Mouse (Mus musculus) cerebellum, adult 18-20 months (tissue): ENCODE data around the gene Adamts5.

Experiments used
- DNase-seq, 2 experiments: peaks; one replicate each; pipeline ENCODE4 v3.0.0; 2021

Adamts5 gene

GRCm38 (mm10) chr16:85819808-85820458, 81.7 kb downstream of the Adamts5 start:
- DNase-seq = no peak

DNA sequence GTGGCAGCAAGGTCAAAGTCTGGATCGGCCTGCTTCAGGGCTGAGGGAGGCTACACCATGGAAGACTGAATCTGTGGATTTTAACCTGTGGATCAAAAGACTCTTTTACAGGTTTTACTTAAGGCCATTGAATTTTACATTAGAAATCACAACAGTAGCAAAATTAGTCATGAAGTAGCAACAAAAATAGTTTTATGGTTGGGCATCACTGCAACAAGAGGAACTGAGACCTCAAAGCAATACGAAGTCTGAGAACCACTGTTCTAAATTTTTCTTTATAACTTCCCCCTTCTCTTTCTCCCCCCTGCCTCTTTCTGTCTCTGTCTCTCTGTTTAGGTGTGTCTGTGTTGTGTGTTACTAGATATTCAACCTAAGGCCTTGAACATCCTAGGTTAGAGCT, 87.5 kb downstream of the Adamts5 start:
- no peak for DNase-seq

- peak in 1 of 2 experiments; percentile 54 for DNase-seq
These were observed 94.0 kb downstream of the Adamts5 start for GRCm38 (mm10) chr16:85807626-85808025.

DNA sequence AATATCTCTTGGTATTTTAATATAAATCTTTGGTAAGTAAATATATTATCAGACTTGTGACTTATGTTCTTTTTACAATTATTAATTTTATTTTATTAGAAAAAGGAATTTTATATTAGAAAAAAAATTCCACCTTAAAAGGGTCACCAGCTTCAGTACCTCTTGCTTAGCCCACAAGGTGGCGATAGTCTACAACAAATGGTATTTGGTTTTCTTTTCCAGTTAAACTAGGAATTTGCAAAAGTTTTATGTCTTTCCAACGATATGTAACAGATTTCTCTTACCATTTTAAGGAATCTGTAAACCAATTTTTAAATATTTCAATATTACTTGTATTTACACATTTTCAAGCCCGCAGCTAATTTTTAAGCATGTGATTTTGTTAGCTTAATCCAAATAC, 94.6 kb downstream of the Adamts5 start:
- DNase-seq = peak; percentile 54 to 64
